Mouse (Mus musculus): ENCODE measurements at regions not wholly inside any gene's neighbourhood (a gene's known extent, or its start where the extent isn't known, plus 50 kb on each side); places are given as distances from the start of the nearest gene placed in this dataset.

- Histone ChIP-seq H3K4me2 (ENCODE audit: insufficient read depth, low read depth, poor library complexity, severe bottlenecking) (no peak overlapping the region), H3K9me3 (replicated peaks; ENCODE audit: low read length) (no peaks in the 10 kb centered on the region), H3K9ac (ENCODE audit: insufficient read depth, low read depth) (no peak overlapping the region), H3K4me1 (ENCODE audit: control insufficient read depth in 1 of 2, insufficient read depth in 2 of 2) (peaks cover 0 to 6% of the 10 kb centered on the region in 2 experiments; a peak in 2 of 4 replicates), H3K27me3 (replicated peaks) (peaks cover 1% of the 10 kb centered on the region), H3K27ac (ENCODE audit: insufficient read depth, low read depth) (no peak overlapping the region), H3K36me3 (replicated peaks in 1 of 2; ENCODE audit: control insufficient read depth in 1 of 2, insufficient read depth in 1 of 2, low read length in 1 of 2) (no peaks in the 10 kb centered on the region), H3K4me3 (replicated peaks in 1 of 3; ENCODE audit: low read depth in 2 of 3, low read length in 2 of 3, poor library complexity in 1 of 3) (no peak overlapping the region), H3K79me2 (replicated peaks; ENCODE audit: control insufficient read depth, extremely low read depth, insufficient read depth, poor library complexity, severe bottlenecking) (no peaks in the 10 kb centered on the region)
- no peak for DNase-seq (ENCODE audit: extremely low read depth)
- TF ChIP-seq BHLHE40 (IDR thresholded peaks at IDR 0.05; ENCODE audit: low read depth, low read length) (no peak), UBTF (IDR thresholded peaks at IDR 0.05; ENCODE audit: low read depth, low read length) (no peak), SIN3A (IDR thresholded peaks at IDR 0.05; ENCODE audit: low read length) (no peak), MYC (IDR thresholded peaks at IDR 0.05; ENCODE audit: low read depth, low read length) (no peak), RAD21 (IDR thresholded peaks at IDR 0.05; ENCODE audit: low read depth, low read length) (no peak), MAX (IDR thresholded peaks at IDR 0.05; ENCODE audit: low read length) (no peak), ZC3H11A (IDR thresholded peaks at IDR 0.05; ENCODE audit: low read depth, low read length) (no peak), POLR2A (IDR thresholded peaks at IDR 0.05; ENCODE audit: low read depth, low read length) (no peak), USF1 (IDR thresholded peaks at IDR 0.05; ENCODE audit: low read depth, low read length) (no peak), GABPA (IDR thresholded peaks at IDR 0.05; ENCODE audit: insufficient replicate concordance, low read depth, low read length) (no peak), ZNF384 (IDR thresholded peaks at IDR 0.05; ENCODE audit: low read depth, low read length) (no peak), ZMIZ1 (IDR thresholded peaks at IDR 0.05; ENCODE audit: low read depth, low read length) (no peak), CHD1 (IDR thresholded peaks at IDR 0.05; ENCODE audit: low read depth, low read length) (no peak), JUND (conservative IDR thresholded peaks at IDR 0.05; ENCODE audit: low read depth, low read length) (no peak), CHD2 (IDR thresholded peaks at IDR 0.05; ENCODE audit: low read length) (no peak), TCF12 (IDR thresholded peaks at IDR 0.05; ENCODE audit: low read depth, low read length) (no peak), IRF4 (IDR thresholded peaks at IDR 0.05; ENCODE audit: low read depth, low read length) (no peak), USF2 (conservative IDR thresholded peaks at IDR 0.05; ENCODE audit: low read depth, low read length) (no peak), EP300 (IDR thresholded peaks at IDR 0.05; ENCODE audit: low read length) (no peak), JUN (IDR thresholded peaks at IDR 0.05; ENCODE audit: insufficient read depth, low read depth, low read length) (no peak)
- in situ Hi-C loops (cut with MboI; ENCODE audit: low pct_ligation_motif_present, low pct_unique_long_range_greater_than_20kb, low sequenced_read_pairs) = no loop called here
- dilution Hi-C loops (cut with MboI; ENCODE audit: extremely low pct_ligation_motif_present, extremely low pct_unique_long_range_greater_than_20kb, low sequenced_read_pairs) = no loop called here
Observed at GRCm38 (mm10) chr2:159818556-159818955, 515.4 kb downstream of the Gm826 start.

GRCm38 (mm10) chr2:159816344-159816743 is 517.6 kb downstream of the Gm826 start:
- Histone ChIP-seq H3K79me2 (replicated peaks; ENCODE audit: control insufficient read depth, extremely low read depth, insufficient read depth, poor library complexity, severe bottlenecking) (no peaks in the 10 kb centered on the region), H3K36me3 (replicated peaks in 1 of 2; ENCODE audit: control insufficient read depth in 1 of 2, insufficient read depth in 1 of 2, low read length in 1 of 2) (no peaks in the 10 kb centered on the region), H3K4me2 (ENCODE audit: insufficient read depth, low read depth, poor library complexity, severe bottlenecking) (no peak overlapping the region), H3K9me3 (replicated peaks; ENCODE audit: low read length) (no peaks in the 10 kb centered on the region), H3K27me3 (replicated peaks) (peaks cover 7% of the 10 kb centered on the region), H3K4me3 (replicated peaks in 1 of 3; ENCODE audit: low read depth in 2 of 3, low read length in 2 of 3, poor library complexity in 1 of 3) (no peak overlapping the region), H3K9ac (ENCODE audit: insufficient read depth, low read depth) (no peak overlapping the region), H3K27ac (ENCODE audit: insufficient read depth, low read depth) (no peak overlapping the region), H3K4me1 (ENCODE audit: control insufficient read depth in 1 of 2, insufficient read depth in 2 of 2) (peaks cover 0 to 6% of the 10 kb centered on the region in 2 experiments; a peak in 2 of 4 replicates)
- no peak for TF ChIP-seq USF1 (IDR thresholded peaks at IDR 0.05; ENCODE audit: low read depth, low read length)
- TF ChIP-seq USF2 (conservative IDR thresholded peaks at IDR 0.05; ENCODE audit: low read depth, low read length) = no peak
- TF ChIP-seq ZNF384 (IDR thresholded peaks at IDR 0.05; ENCODE audit: low read depth, low read length) = no peak
- TF ChIP-seq E2F4 (IDR thresholded peaks at IDR 0.05; ENCODE audit: insufficient replicate concordance, low read depth, low read length) = no peak
- TF ChIP-seq TCF12 (IDR thresholded peaks at IDR 0.05; ENCODE audit: low read depth, low read length) = no peak
- TF ChIP-seq EP300 (IDR thresholded peaks at IDR 0.05; ENCODE audit: low read length) = no peak
- no peak for TF ChIP-seq GABPA (IDR thresholded peaks at IDR 0.05; ENCODE audit: insufficient replicate concordance, low read depth, low read length)
- TF ChIP-seq RCOR1 (conservative IDR thresholded peaks at IDR 0.05; ENCODE audit: low read depth, low read length) = no peak
- no peak for TF ChIP-seq SMC3 (IDR thresholded peaks at IDR 0.05; ENCODE audit: low read depth, low read length)
- no peak for TF ChIP-seq ETS1 (conservative IDR thresholded peaks at IDR 0.05; ENCODE audit: low read depth, low read length)
- no peak for TF ChIP-seq NRF1 (IDR thresholded peaks at IDR 0.05; ENCODE audit: low read depth, low read length)
- no peak for TF ChIP-seq CHD2 (IDR thresholded peaks at IDR 0.05; ENCODE audit: low read length)
- TF ChIP-seq POLR2A (IDR thresholded peaks at IDR 0.05; ENCODE audit: low read depth, low read length) = no peak
- TF ChIP-seq ZC3H11A (IDR thresholded peaks at IDR 0.05; ENCODE audit: low read depth, low read length) = no peak
- no peak for TF ChIP-seq POLR2AphosphoS2 (IDR thresholded peaks at IDR 0.05; ENCODE audit: low read depth, low read length)
- in situ Hi-C loops (cut with MboI; ENCODE audit: low pct_ligation_motif_present, low pct_unique_long_range_greater_than_20kb, low sequenced_read_pairs) = no loop called here
- no peak for DNase-seq (ENCODE audit: extremely low read depth)
- dilution Hi-C loops (cut with MboI; ENCODE audit: extremely low pct_ligation_motif_present, extremely low pct_unique_long_range_greater_than_20kb, low sequenced_read_pairs) = no loop called here
